Mouse (Mus musculus) CH12.LX (cell line): ENCODE data around the gene Cyp2a5. TPM values are rescaled to one million over a fixed set of nuclear protein-coding genes. Genes with fewer than 3 reads are reported as not detected.
"Not testable (repeated sequence)": the region's sequence is repeated elsewhere in the genome, so short reads cannot be mapped to it uniquely, and the experiment has no call there.

Experiments
- DNase-seq: peaks from one replicate; pipeline ENCODE4 v3.0.0-alpha.2; 2013; ENCODE audit errors: extremely low read depth
- H3K27ac ChIP-seq: 2 replicates; pipeline ENCODE4 v1.5.1; 2012; ENCODE audit warnings: low read depth, mild to moderate bottlenecking, control low read depth, moderate library complexity; ENCODE audit not compliant: insufficient read depth
- H3K27me3 ChIP-seq: replicated peaks from 2 replicates; pipeline ENCODE3; 2012; ENCODE audit warnings: inconsistent platforms
- H3K36me3 ChIP-seq, 2 experiments: replicated peaks in 1 of 2; 2 replicates each; pipeline versions ENCODE3 to v1.6.1; 2012; ENCODE audit warnings: inconsistent platforms in 1 of 2, low read length in 1 of 2, mild to moderate bottlenecking in 1 of 2, mixed read lengths in 1 of 2, moderate library complexity in 1 of 2; ENCODE audit not compliant: control insufficient read depth in 1 of 2, insufficient read depth in 1 of 2
- H3K4me1 ChIP-seq, 2 experiments: 2 replicates each; pipeline ENCODE4 v1.6.1; 2012; ENCODE audit warnings: inconsistent platforms in 1 of 2, moderate library complexity in 1 of 2; ENCODE audit not compliant: insufficient read depth in 2 of 2, control insufficient read depth in 1 of 2
- H3K4me2 ChIP-seq: 2 replicates; pipeline ENCODE4 v1.6.1; 2012; ENCODE audit warnings: low read depth, mild to moderate bottlenecking, control low read depth; ENCODE audit not compliant: poor library complexity, insufficient read depth, severe bottlenecking
- H3K4me3 ChIP-seq, 3 experiments: fragments of 150-350 bp in 1 of 3; sonication (generic) in 1 of 3; replicated peaks in 1 of 3; 2 replicates each; pipeline versions ENCODE3 to v1.5.1; 2011 to 2012; ENCODE audit warnings: low read depth in 2 of 3, low read length in 2 of 3, mild to moderate bottlenecking in 2 of 3, moderate library complexity in 2 of 3, control low read depth in 1 of 3, improper control_type of control experiment in 1 of 3, inconsistent platforms in 1 of 3, mixed read lengths in 1 of 3; ENCODE audit not compliant: poor library complexity in 1 of 3
- H3K79me2 ChIP-seq: replicated peaks from 2 replicates; pipeline ENCODE4 v1.6.1; 2012; ENCODE audit warnings: mild to moderate bottlenecking, moderate library complexity; ENCODE audit not compliant: control insufficient read depth, poor library complexity, insufficient read depth, severe bottlenecking; ENCODE audit errors: extremely low read depth
- H3K9ac ChIP-seq: 2 replicates; pipeline ENCODE4 v1.6.1; 2012; ENCODE audit warnings: low read depth, mild to moderate bottlenecking, control low read depth, moderate library complexity; ENCODE audit not compliant: insufficient read depth
- H3K9me3 ChIP-seq: replicated peaks from 2 replicates; pipeline ENCODE3; 2012; ENCODE audit warnings: low read length, inconsistent platforms, mixed read lengths
- BHLHE40 ChIP-seq: IDR thresholded peaks from 2 replicates; pipeline ENCODE4 v1.6.1; 2011; ENCODE audit warnings: mild to moderate bottlenecking, low read depth, low read length, improper control_type of control experiment
- CHD1 ChIP-seq: IDR thresholded peaks from 2 replicates; pipeline ENCODE4 v1.6.1; 2012; ENCODE audit warnings: low read depth, low read length, improper control_type of control experiment, inconsistent platforms
- CTCF ChIP-seq, 2 experiments: IDR thresholded peaks in 1 of 2; conservative IDR thresholded peaks in 1 of 2; 2 replicates each; pipeline ENCODE4 v1.5.1; 2011 to 2012; ENCODE audit warnings: low read depth in 2 of 2, low read length in 2 of 2, improper control_type of control experiment in 1 of 2, inconsistent platforms in 1 of 2, mild to moderate bottlenecking in 1 of 2, moderate library complexity in 1 of 2
- ELF1 ChIP-seq: IDR thresholded peaks from 2 replicates; pipeline ENCODE4 v1.6.1; 2014; ENCODE audit warnings: low read depth, mild to moderate bottlenecking, inconsistent platforms, low read length, improper control_type of control experiment
- EP300 ChIP-seq: IDR thresholded peaks from 2 replicates; pipeline ENCODE4 v1.6.1; 2011; ENCODE audit warnings: low read length, improper control_type of control experiment
- GABPA ChIP-seq: IDR thresholded peaks from 2 replicates; pipeline ENCODE4 v1.6.1; 2012; ENCODE audit warnings: low read depth, low read length, improper control_type of control experiment, inconsistent platforms; ENCODE audit not compliant: insufficient replicate concordance
- IRF4 ChIP-seq: IDR thresholded peaks from 2 replicates; pipeline ENCODE4 v1.6.1; 2014; ENCODE audit warnings: low read depth, mild to moderate bottlenecking, inconsistent platforms, low read length, improper control_type of control experiment
- JUND ChIP-seq: conservative IDR thresholded peaks from 2 replicates; pipeline ENCODE4 v1.6.1; 2011; ENCODE audit warnings: low read depth, low read length, improper control_type of control experiment
- MAX ChIP-seq: IDR thresholded peaks from 2 replicates; pipeline ENCODE4 v1.6.1; 2011; ENCODE audit warnings: low read length, improper control_type of control experiment
- MAZ ChIP-seq: IDR thresholded peaks from 2 replicates; pipeline ENCODE4 v1.6.1; 2012; ENCODE audit warnings: low read depth, mild to moderate bottlenecking, inconsistent platforms, low read length, improper control_type of control experiment, moderate library complexity
- NELFE ChIP-seq: IDR thresholded peaks from 2 replicates; pipeline ENCODE4 v1.6.1; 2011; ENCODE audit warnings: low read depth, low read length, improper control_type of control experiment
- PAX5 ChIP-seq: IDR thresholded peaks from 2 replicates; pipeline ENCODE4 v1.6.1; 2012; ENCODE audit warnings: low read length, inconsistent platforms, mixed read lengths
- POLR2AphosphoS2 ChIP-seq: IDR thresholded peaks from 2 replicates; pipeline ENCODE4 v1.6.1; 2011; ENCODE audit warnings: low read depth, low read length, improper control_type of control experiment
- RAD21 ChIP-seq: IDR thresholded peaks from 2 replicates; pipeline ENCODE4 v1.6.1; 2011; ENCODE audit warnings: low read depth, mild to moderate bottlenecking, low read length, improper control_type of control experiment, moderate library complexity
- SMC3 ChIP-seq: IDR thresholded peaks from 2 replicates; pipeline ENCODE4 v1.6.1; 2011; ENCODE audit warnings: low read depth, low read length, improper control_type of control experiment
- UBTF ChIP-seq: IDR thresholded peaks from 2 replicates; pipeline ENCODE4 v1.6.1; 2012; ENCODE audit warnings: low read depth, mild to moderate bottlenecking, inconsistent platforms, low read length, improper control_type of control experiment, moderate library complexity
- USF2 ChIP-seq: conservative IDR thresholded peaks from 2 replicates; pipeline ENCODE4 v1.6.1; 2011; ENCODE audit warnings: low read depth, low read length, improper control_type of control experiment
- ZC3H11A ChIP-seq: IDR thresholded peaks from 2 replicates; pipeline ENCODE4 v1.6.1; 2012; ENCODE audit warnings: low read depth, mild to moderate bottlenecking, inconsistent platforms, low read length, improper control_type of control experiment
- ZKSCAN1 ChIP-seq: IDR thresholded peaks from 2 replicates; pipeline ENCODE4 v1.6.1; 2012; ENCODE audit warnings: low read depth, inconsistent platforms, low read length, improper control_type of control experiment, borderline replicate concordance
- ZNF384 ChIP-seq: IDR thresholded peaks from 2 replicates; pipeline ENCODE4 v1.6.1; 2012; ENCODE audit warnings: low read depth, low read length, improper control_type of control experiment, inconsistent platforms
- dilution Hi-C: fragments of 300-500 bp; cut with MboI; formaldehyde crosslinking; loops from 2 replicates; pipeline ENCODE4 v1.14.3; 2020; ENCODE audit warnings: low sequenced_read_pairs; ENCODE audit not compliant: extremely low pct_unique_long_range_greater_than_20kb, extremely low pct_ligation_motif_present
- in situ Hi-C: fragments of 300-500 bp; cut with MboI; formaldehyde crosslinking; loops from 3 replicates; pipeline ENCODE4 v1.14.3; 2019; ENCODE audit warnings: low sequenced_read_pairs, low pct_ligation_motif_present, low pct_unique_long_range_greater_than_20kb, mixed read lengths
- polyA plus RNA-seq: library from polyadenylated mRNA; unstranded; fragments of >175 nt; gene quantifications from 2 replicates; pipeline ENCODE4 v1.2.1, GENCODE M21; 2012; ENCODE audit warnings: low read depth; ENCODE audit not compliant: insufficient read length
- total RNA-seq, 2 experiments: library from RNA; depleted of rRNA; stranded (reverse); fragments of 300-350 nt in 1 of 2; fragments of >200 nt in 1 of 2; gene quantifications; 2 replicates each; pipeline ENCODE4 v1.2.3; 2012 to 2014

Gene Cyp2a5
- total RNA-seq (2012; rRNA removed) (not detected in 2 replicates), total RNA-seq (2014; rRNA removed) (not detected in 2 replicates), polyA plus RNA-seq (not detected in 2 replicates)

- dilution Hi-C loops, H3K27ac ChIP-seq: not testable (repeated sequence)
Measured at GRCm38 (mm10) chr7:26835059-26835458, at the start of gene Cyp2a5. Gene Cyp2a5 (plus strand): TSS chr7:26835305.

GRCm38 (mm10) chr7:26786013-26786412 is 49.1 kb upstream of the Cyp2a5 start:
- H3K4me3 ChIP-seq, in situ Hi-C loops, H3K4me2 ChIP-seq, H3K27me3 ChIP-seq, H3K9ac ChIP-seq, H3K27ac ChIP-seq, H3K9me3 ChIP-seq, DNase-seq, dilution Hi-C loops, H3K79me2 ChIP-seq, H3K36me3 ChIP-seq: not testable (repeated sequence)
- peaks cover 39 to 56% of the 10 kb centered on the region in 2 experiments for H3K4me1 ChIP-seq

More at GRCm38 (mm10) chr7:26835059-26835458, at the start of gene Cyp2a5:
- H3K79me2 ChIP-seq, H3K36me3 ChIP-seq, H3K27me3 ChIP-seq, H3K4me2 ChIP-seq, in situ Hi-C loops, DNase-seq: not testable (repeated sequence)
- peak; percentile 11; the same call in 1 of the 2 replicates for TF ChIP-seq SMC3
- TF ChIP-seq, all 38 proteins: peak for 1; not testable (repeated sequence) for 37
- H3K4me1 ChIP-seq, H3K9me3 ChIP-seq, H3K9ac ChIP-seq, H3K4me3 ChIP-seq: not testable (repeated sequence)

- in situ Hi-C loops: no loop called here
- no peaks in the 10 kb centered on the region for H3K27me3 ChIP-seq
- H3K79me2 ChIP-seq: no peaks in the 10 kb centered on the region
- no peak for TF ChIP-seq GABPA
- TF ChIP-seq MAZ: no peak
- dilution Hi-C loops: no loop called here
- peaks cover 18 to 24% of the 10 kb centered on the region in 2 experiments for H3K4me1 ChIP-seq
- H3K4me2 ChIP-seq: no peak overlapping the region
- H3K4me3 ChIP-seq: no peak overlapping the region
- H3K27ac ChIP-seq: no peak overlapping the region
- H3K36me3 ChIP-seq: no peaks in the 10 kb centered on the region
- no peak for DNase-seq
- no peak overlapping the region for H3K9ac ChIP-seq
- peaks cover 8% of the 10 kb centered on the region for H3K9me3 ChIP-seq
Measured at GRCm38 (mm10) chr7:26789984-26790383, 45.1 kb upstream of the Cyp2a5 start.

GRCm38 (mm10) chr7:26800104-26800503 is 35.0 kb upstream of the Cyp2a5 start:
- dilution Hi-C loops: no loop called here
- Histone ChIP-seq H3K9me3 (no peaks in the 10 kb centered on the region), H3K27ac (peak overlapping the region; percentile 71), H3K27me3 (no peaks in the 10 kb centered on the region), H3K79me2 (no peaks in the 10 kb centered on the region), H3K4me2 (peak overlapping the region; percentile 79), H3K4me1 (peaks cover 2 to 15% of the 10 kb centered on the region in 2 experiments), H3K36me3 (no peaks in the 10 kb centered on the region), H3K4me3 (no peak overlapping the region), H3K9ac (peak overlapping the region; percentile 53; the same call in 1 of the 2 replicates)
- peak; percentile 77 for DNase-seq
- in situ Hi-C loops: no loop called here
- no peak for TF ChIP-seq POLR2AphosphoS2
- TF ChIP-seq ZC3H11A: no peak
- TF ChIP-seq ELF1: no peak
- no peak; the same call in 1 of the 2 replicates for TF ChIP-seq USF2
- no peak for TF ChIP-seq CTCF (conservative IDR thresholded peaks at IDR 0.05 in 1 of 2, IDR thresholded peaks at IDR 0.05 in 1 of 2; ENCODE audit: low read depth in 2 of 2, low read length in 2 of 2)
- peak; percentile 47 for TF ChIP-seq MAX
- TF ChIP-seq JUND: peak; percentile 99
- TF ChIP-seq ZKSCAN1: no peak
- peak; percentile 97 for TF ChIP-seq IRF4
- TF ChIP-seq PAX5: no peak
- TF ChIP-seq BHLHE40: peak; percentile 73
- no peak for TF ChIP-seq NELFE
- peak; percentile 97 for TF ChIP-seq EP300
- no peak for TF ChIP-seq CHD1
- TF ChIP-seq RAD21: no peak
- no peak for TF ChIP-seq ZNF384
- no peak for TF ChIP-seq UBTF
